Mouse (Mus musculus) right cerebral cortex, postnatal 4 days (tissue): ENCODE measurements around the gene Ipcef1.

Source experiments
- DNase-seq: peaks from one replicate; pipeline ENCODE4 v3.0.0-alpha.2; 2022

Ipcef1 gene

GRCm38 (mm10) chr10:7052315-7053017 is at the start of gene Ipcef1:
Gene Ipcef1 (minus strand): TSS chr10:7052478.
- DNase-seq = no peak

GRCm38 (mm10) chr10:7077971-7078370 is 25.7 kb upstream of the Ipcef1 start:
- no peak for DNase-seq

GRCm38 (mm10) chr10:7077389-7077808 is 25.1 kb upstream of the Ipcef1 start:
- DNase-seq = no peak

GRCm38 (mm10) chr10:7076662-7077211 is 24.5 kb upstream of the Ipcef1 start:
- no peak for DNase-seq

- peak; percentile 74 for DNase-seq
Observed at GRCm38 (mm10) chr10:7076201-7076600, 23.9 kb upstream of the Ipcef1 start.

- no peak for DNase-seq
Observed at GRCm38 (mm10) chr10:7075661-7076060, 23.4 kb upstream of the Ipcef1 start.

- DNase-seq = no peak
Observed at GRCm38 (mm10) chr10:7074231-7074630, 22.0 kb upstream of the Ipcef1 start.

GRCm38 (mm10) chr10:7070924-7071323 is 18.6 kb upstream of the Ipcef1 start:
- no peak for DNase-seq

GRCm38 (mm10) chr10:7070100-7070835 is 18.0 kb upstream of the Ipcef1 start:
- DNase-seq = no peak

GRCm38 (mm10) chr10:7069090-7069489 is 16.8 kb upstream of the Ipcef1 start:
- DNase-seq = no peak

GRCm38 (mm10) chr10:7068608-7069007 is 16.3 kb upstream of the Ipcef1 start:
- no peak for DNase-seq

GRCm38 (mm10) chr10:7063752-7064457 is 11.6 kb upstream of the Ipcef1 start:
- DNase-seq = no peak

- no peak for DNase-seq
Observed at GRCm38 (mm10) chr10:7062993-7063392, 10.7 kb upstream of the Ipcef1 start.

- DNase-seq = no peak
Observed at GRCm38 (mm10) chr10:7060326-7060725, 8.0 kb upstream of the Ipcef1 start.

GRCm38 (mm10) chr10:7057546-7057945 is 5.3 kb upstream of the Ipcef1 start:
- no peak for DNase-seq

GRCm38 (mm10) chr10:7054560-7055205 is 2.4 kb upstream of the Ipcef1 start:
- no peak for DNase-seq

GRCm38 (mm10) chr10:7049901-7050300 is 2.4 kb downstream of the Ipcef1 start:
- no peak for DNase-seq

GRCm38 (mm10) chr10:7047919-7048291 is 4.4 kb downstream of the Ipcef1 start:
- DNase-seq = no peak

GRCm38 (mm10) chr10:7047288-7047918 is 4.9 kb downstream of the Ipcef1 start:
- DNase-seq = peak; percentile 8

- no peak for DNase-seq
Observed at GRCm38 (mm10) chr10:7043896-7044295, 8.4 kb downstream of the Ipcef1 start.

- DNase-seq = no peak
Observed at GRCm38 (mm10) chr10:7041032-7041431, 11.2 kb downstream of the Ipcef1 start.

- no peak for DNase-seq
Observed at GRCm38 (mm10) chr10:7037194-7037593, 15.1 kb downstream of the Ipcef1 start.
